Mouse (Mus musculus) spleen, adult 2 months (tissue): ENCODE results near the gene Clasrp.

ENCODE experiments used
- CTCF ChIP-seq: fragments of 200-500 bp; IDR thresholded peaks from 2 replicates; pipeline ENCODE4 v1.5.1; 2011; ENCODE audit warnings: mild to moderate bottlenecking, inconsistent platforms; ENCODE audit not compliant: insufficient read depth, insufficient read length, insufficient replicate concordance; ENCODE audit errors: extremely low read depth
- POLR2A ChIP-seq: fragments of 200-500 bp; IDR thresholded peaks from 2 replicates; pipeline ENCODE4 v1.6.1; 2011; ENCODE audit warnings: low read depth, low read length, inconsistent platforms

GRCm38 (mm10) chr7:19560491-19561260 lies 43.6 kb downstream of the Clasrp start:
- TF ChIP-seq POLR2A (no peak), CTCF (no peak)
